Mouse (Mus musculus) midbrain, embryonic 16.5 days (tissue): ENCODE results near the gene Duox1. TPM values are rescaled to one million over a fixed set of nuclear protein-coding genes. Genes with fewer than 3 reads are reported as not detected.

ENCODE experiments used
- ATAC-seq: fragments of 200-750 bp; cut with Nextera tagmentation; 2 replicates; pipeline ENCODE4 v1.8.0; 2017; ENCODE audit warnings: moderate TSS enrichment
- H3K27ac ChIP-seq: fragments of 300-500 bp; sonication (generic); 2 replicates; pipeline ENCODE4 v1.5.1; 2014; ENCODE audit warnings: mild to moderate bottlenecking, low read length, mixed read lengths
- H3K27me3 ChIP-seq: fragments of 300-500 bp; sonication (generic); 2 replicates; pipeline ENCODE4 v1.6.1; 2014; ENCODE audit warnings: low read depth, low read length, mixed read lengths; ENCODE audit not compliant: control insufficient read depth, insufficient read depth
- H3K36me3 ChIP-seq: fragments of 300-500 bp; sonication (generic); 2 replicates; pipeline ENCODE4 v1.6.1; 2014; ENCODE audit warnings: mild to moderate bottlenecking, low read length, moderate library complexity, mixed read lengths; ENCODE audit not compliant: control insufficient read depth, insufficient read depth
- H3K4me1 ChIP-seq: fragments of 300-500 bp; sonication (generic); 2 replicates; pipeline ENCODE4 v1.6.1; 2014; ENCODE audit warnings: mild to moderate bottlenecking, low read length, mixed read lengths; ENCODE audit not compliant: control insufficient read depth, insufficient read depth
- H3K4me2 ChIP-seq: fragments of 300-500 bp; sonication (generic); 2 replicates; pipeline ENCODE4 v1.6.1; 2014; ENCODE audit warnings: mild to moderate bottlenecking, low read length, mixed read lengths
- H3K4me3 ChIP-seq: fragments of 300-500 bp; sonication (generic); 2 replicates; pipeline ENCODE4 v1.5.1; 2014; ENCODE audit warnings: low read depth, mild to moderate bottlenecking, low read length, moderate library complexity, mixed read lengths
- H3K9ac ChIP-seq: fragments of 300-500 bp; sonication (generic); 2 replicates; pipeline ENCODE4 v1.6.1; 2014; ENCODE audit warnings: low read depth, low read length, mixed read lengths
- H3K9me3 ChIP-seq: fragments of 300-500 bp; sonication (generic); replicated peaks from 2 replicates; pipeline ENCODE4 v1.6.1; 2014; ENCODE audit warnings: mild to moderate bottlenecking, low read length, mixed read lengths; ENCODE audit not compliant: control insufficient read depth, poor library complexity, severe bottlenecking
- WGBS: fragments of 180-500 bp; shearing (Covaris S2); extraction: QIAGEN DNeasy Blood & Tissue Kit; methylation state at CpG from one replicate; pipeline ENCODE4 v1.1.7; 2014; 5-methylcytosine and 5-hydroxymethylcytosine counted together
- polyA plus RNA-seq: library from polyadenylated mRNA; unstranded; fragments of >200 nt; fragmentation: Nextera tagmentation; extraction: Ambion mirVana; gene quantifications from 2 replicates; pipeline ENCODE4 v1.2.1, GENCODE M21; 2015

The Duox1 gene
- polyA plus RNA-seq, 1 experiment from 2014 or later = 0.11 TPM

- no peak overlapping the region for H3K27ac ChIP-seq
- peaks cover 16% of the 10 kb centered on the region for H3K27me3 ChIP-seq
- peaks cover 16% of the 10 kb centered on the region; the same call in 1 of the 2 replicates for H3K4me1 ChIP-seq
- H3K9ac ChIP-seq = no peak overlapping the region
- 86% methylated on average over 16 of the region's 16 CpGs for WGBS
- H3K9me3 ChIP-seq = no peaks in the 10 kb centered on the region
- H3K4me2 ChIP-seq = no peak overlapping the region
- H3K4me3 ChIP-seq = no peak overlapping the region
- H3K36me3 ChIP-seq = no peaks in the 10 kb centered on the region
- no peak for ATAC-seq
Observed at GRCm38 (mm10) chr2:122305097-122305892, 10.2 kb upstream of the Duox1 start.

- Histone ChIP-seq H3K4me1 (peaks cover 11% of the 10 kb centered on the region; the same call in 1 of the 2 replicates), H3K4me3 (no peak overlapping the region), H3K9ac (no peak overlapping the region), H3K9me3 (no peaks in the 10 kb centered on the region), H3K36me3 (no peaks in the 10 kb centered on the region), H3K4me2 (no peak overlapping the region), H3K27me3 (peaks cover 9% of the 10 kb centered on the region), H3K27ac (no peak overlapping the region)
- peak; percentile 18; the same call in 1 of the 2 replicates for ATAC-seq
- WGBS = 54% methylated on average over 4 of the region's 4 CpGs
Observed at GRCm38 (mm10) chr2:122306184-122306583, 9.3 kb upstream of the Duox1 start.

- ATAC-seq = no peak
- H3K27ac ChIP-seq = no peak overlapping the region
- WGBS = 28% methylated on average over 3 of the region's 3 CpGs
- H3K9me3 ChIP-seq = no peaks in the 10 kb centered on the region
- H3K4me1 ChIP-seq = 0 out of 2 replicates have a peak, but pooled peaks cover 2% of the 10 kb centered on the region
- no peaks in the 10 kb centered on the region for H3K36me3 ChIP-seq
- H3K9ac ChIP-seq = no peak overlapping the region
- no peak overlapping the region for H3K4me2 ChIP-seq
- peaks cover 11% of the 10 kb centered on the region for H3K27me3 ChIP-seq
- no peak overlapping the region for H3K4me3 ChIP-seq
Observed at GRCm38 (mm10) chr2:122309647-122310046, 5.8 kb upstream of the Duox1 start.

- no peaks in the 10 kb centered on the region for H3K9me3 ChIP-seq
- no peaks in the 10 kb centered on the region for H3K36me3 ChIP-seq
- 17% methylated on average over 2 of the region's 2 CpGs for WGBS
- H3K4me1 ChIP-seq = 0 out of 2 replicates have a peak, but pooled peaks cover 2% of the 10 kb centered on the region
- no peak overlapping the region for H3K9ac ChIP-seq
- H3K27me3 ChIP-seq = peaks cover 11% of the 10 kb centered on the region
- peak; percentile 46; the same call in 1 of the 2 replicates for ATAC-seq
- no peak overlapping the region for H3K27ac ChIP-seq
- no peak overlapping the region for H3K4me2 ChIP-seq
- H3K4me3 ChIP-seq = no peak overlapping the region
Observed at GRCm38 (mm10) chr2:122311561-122311960, 3.9 kb upstream of the Duox1 start.

GRCm38 (mm10) chr2:122312722-122313417, 2.6 kb upstream of the Duox1 start:
- WGBS = 5% methylated on average over 27 of the region's 27 CpGs
- Histone ChIP-seq H3K9ac (no peak overlapping the region), H3K27ac (no peak overlapping the region), H3K36me3 (no peaks in the 10 kb centered on the region), H3K4me2 (peak overlapping the region; percentile 34), H3K27me3 (peaks cover 11% of the 10 kb centered on the region), H3K4me1 (0 out of 2 replicates have a peak, but pooled peaks cover 2% of the 10 kb centered on the region), H3K9me3 (no peaks in the 10 kb centered on the region), H3K4me3 (peak overlapping the region; percentile 18)
- ATAC-seq = peak; percentile 50; the same call in 1 of the 2 replicates

- H3K9ac ChIP-seq = no peak within 1 kb of the TSS
- H3K36me3 ChIP-seq = no peaks in the 10 kb centered on the region
- peak within 1 kb of the TSS; percentile 34 for H3K4me2 ChIP-seq
- ATAC-seq = no peak
- H3K9me3 ChIP-seq = no peaks in the 10 kb centered on the region
- 0 out of 2 replicates have a peak, but pooled peaks cover 2% of the 10 kb centered on the region for H3K4me1 ChIP-seq
- no peak within 1 kb of the TSS for H3K27ac ChIP-seq
- WGBS = 3% methylated on average over 24 of the region's 24 CpGs
- peaks cover 11% of the 10 kb centered on the region for H3K27me3 ChIP-seq
- peak within 1 kb of the TSS; percentile 18 for H3K4me3 ChIP-seq
Observed at GRCm38 (mm10) chr2:122313536-122313935, 1.9 kb upstream of the Duox1 start, which contains the start of gene Duoxa1. Gene Duoxa1, minus strand, starts transcription at chr2:122313730.

- 68% methylated on average over 4 of the region's 4 CpGs for WGBS
- no peak overlapping the region for H3K27ac ChIP-seq
- H3K4me2 ChIP-seq = no peak overlapping the region
- H3K9ac ChIP-seq = no peak overlapping the region
- no peaks in the 10 kb centered on the region for H3K36me3 ChIP-seq
- ATAC-seq = no peak
- no peaks in the 10 kb centered on the region for H3K9me3 ChIP-seq
- no peak overlapping the region for H3K4me3 ChIP-seq
- H3K4me1 ChIP-seq = no peaks in the 10 kb centered on the region
- peaks cover 6% of the 10 kb centered on the region for H3K27me3 ChIP-seq
Observed at GRCm38 (mm10) chr2:122317384-122317783, 1.9 kb downstream of the Duox1 start.

- 59% methylated on average over 3 of the region's 3 CpGs for WGBS
- Histone ChIP-seq H3K27me3 (no peaks in the 10 kb centered on the region), H3K4me3 (no peak overlapping the region), H3K36me3 (no peaks in the 10 kb centered on the region), H3K9ac (no peak overlapping the region), H3K27ac (no peak overlapping the region), H3K9me3 (no peaks in the 10 kb centered on the region), H3K4me1 (no peaks in the 10 kb centered on the region), H3K4me2 (no peak overlapping the region)
- ATAC-seq = no peak
Observed at GRCm38 (mm10) chr2:122323960-122324359, 8.5 kb downstream of the Duox1 start.

GRCm38 (mm10) chr2:122324586-122324985, 9.1 kb downstream of the Duox1 start:
- Histone ChIP-seq H3K36me3 (no peaks in the 10 kb centered on the region), H3K4me3 (no peak overlapping the region), H3K4me2 (no peak overlapping the region), H3K9me3 (no peaks in the 10 kb centered on the region), H3K27ac (no peak overlapping the region), H3K9ac (no peak overlapping the region), H3K4me1 (no peaks in the 10 kb centered on the region), H3K27me3 (no peaks in the 10 kb centered on the region)
- 80% methylated on average over 3 of the region's 3 CpGs for WGBS
- no peak for ATAC-seq
